In genomic region chr10:7070100-7070835, GRCm38 (mm10) we compare ENCODE assay signal across 17 mouse cellular contexts. TPM values are rescaled to one million over a fixed set of nuclear protein-coding genes. Genes with fewer than 3 reads are reported as not detected.
DNase-seq lines count a peak whose midpoint lies in the region; ATAC-seq and TF ChIP-seq lines count a peak whose summit lies in the region.
"Had no signal": no experiment of that assay in that cellular context is flagged by ENCODE, and none has a peak within 500 bp of the region (broad histone marks: within the 10 kb centered on the region; RNA-seq: fewer than 3 reads in every experiment).

No protein-coding gene starts in this region.

- no peaks in the 10 kb centered on the region for H3K36me3 ChIP-seq in forebrain, embryonic 11.5 days (ENCODE audit: control insufficient read depth, insufficient read depth, low read length)
- no peaks in the 10 kb centered on the region for H3K36me3 ChIP-seq in forebrain, embryonic 10.5 days (replicated peaks)
- no peaks in the 10 kb centered on the region for H3K36me3 ChIP-seq in hindbrain, embryonic 12.5 days
- no peaks in the 10 kb centered on the region for H3K36me3 ChIP-seq in midbrain, embryonic 13.5 days
- H3K36me3 ChIP-seq in thymus, adult 2 months (ENCODE audit: control insufficient read depth, insufficient read depth, low read length) = no peaks in the 10 kb centered on the region
- H3K36me3 ChIP-seq in heart, embryonic 10.5 days = no peaks in the 10 kb centered on the region
- H3K36me3 ChIP-seq: intestine, embryonic 15.5 days had no signal

- TF ChIP-seq CTCF in thymus, adult 2 months (IDR thresholded peaks at IDR 0.05; ENCODE audit: borderline replicate concordance, control insufficient read depth, extremely low read depth, insufficient read depth, low read length, poor library complexity) = no peak

- no peaks in the 10 kb centered on the region for H3K9me3 ChIP-seq in forebrain, embryonic 11.5 days (ENCODE audit: control insufficient read depth, low read length)
- no peaks in the 10 kb centered on the region for H3K9me3 ChIP-seq in forebrain, embryonic 10.5 days
- no peaks in the 10 kb centered on the region for H3K9me3 ChIP-seq in hindbrain, embryonic 12.5 days (replicated peaks)
- H3K9me3 ChIP-seq in midbrain, embryonic 13.5 days = no peaks in the 10 kb centered on the region
- H3K9me3 ChIP-seq in heart, embryonic 10.5 days = no peaks in the 10 kb centered on the region
- H3K9me3 ChIP-seq: intestine, embryonic 15.5 days had no signal

- H3K27me3 ChIP-seq in forebrain, embryonic 11.5 days (ENCODE audit: control insufficient read depth, insufficient read depth, low read length) = no peaks in the 10 kb centered on the region
- H3K27me3 ChIP-seq in forebrain, embryonic 10.5 days (ENCODE audit: poor library complexity, severe bottlenecking) = no peaks in the 10 kb centered on the region
- no peaks in the 10 kb centered on the region for H3K27me3 ChIP-seq in hindbrain, embryonic 12.5 days
- H3K27me3 ChIP-seq in midbrain, embryonic 13.5 days = no peaks in the 10 kb centered on the region
- H3K27me3 ChIP-seq in thymus, adult 2 months (ENCODE audit: control insufficient read depth, insufficient read depth, low read length) = no peaks in the 10 kb centered on the region
- no peaks in the 10 kb centered on the region for H3K27me3 ChIP-seq in heart, embryonic 10.5 days (ENCODE audit: insufficient read depth, poor library complexity, severe bottlenecking)
- H3K27me3 ChIP-seq: intestine, embryonic 15.5 days; megakaryocyte, embryonic 14.5 days had no signal

- H3K4me1 ChIP-seq in forebrain, embryonic 11.5 days (replicated peaks; ENCODE audit: control insufficient read depth, insufficient read depth, low read length) = 0 out of 2 replicates have a peak, but pooled peaks cover 2% of the 10 kb centered on the region
- peaks cover 10% of the 10 kb centered on the region for H3K4me1 ChIP-seq in forebrain, embryonic 10.5 days
- H3K4me1 ChIP-seq in hindbrain, embryonic 12.5 days = no peaks in the 10 kb centered on the region
- H3K4me1 ChIP-seq in midbrain, embryonic 13.5 days (replicated peaks) = no peaks in the 10 kb centered on the region
- H3K4me1 ChIP-seq in thymus, adult 2 months (replicated peaks; ENCODE audit: control insufficient read depth, insufficient read depth, low read length) = no peaks in the 10 kb centered on the region
- H3K4me1 ChIP-seq in heart, embryonic 10.5 days = no peaks in the 10 kb centered on the region
- H3K4me1 ChIP-seq: intestine, embryonic 15.5 days had no signal

- TF ChIP-seq POLR2A in thymus, adult 2 months (IDR thresholded peaks at IDR 0.05; ENCODE audit: control insufficient read depth, extremely low read depth, insufficient read depth, low read length, poor library complexity) = no peak

- H3K4me2 ChIP-seq in forebrain, embryonic 11.5 days (ENCODE audit: low read depth, low read length, severe bottlenecking) = no peak overlapping the region
- H3K4me2 ChIP-seq in hindbrain, embryonic 12.5 days (replicated peaks) = no peak overlapping the region
- H3K4me2 ChIP-seq in midbrain, embryonic 13.5 days (replicated peaks) = no peak overlapping the region
- H3K4me2 ChIP-seq: intestine, embryonic 15.5 days; lung, embryonic 14.5 days had no signal

- H3K9ac ChIP-seq in forebrain, embryonic 11.5 days (ENCODE audit: low read length) = no peak overlapping the region
- H3K9ac ChIP-seq in hindbrain, embryonic 12.5 days = no peak overlapping the region
- H3K9ac ChIP-seq in midbrain, embryonic 13.5 days (replicated peaks) = no peak overlapping the region
- H3K9ac ChIP-seq: intestine, embryonic 15.5 days; lung, embryonic 14.5 days had no signal

- no peak for DNase-seq in forebrain, embryonic 11.5 days (ENCODE audit: low spot score)
- no peak for DNase-seq in forebrain, embryonic 10.5 days (ENCODE audit: extremely low spot score, low spot score)
- peak; percentile 6 for DNase-seq in retina, postnatal 7 days (ENCODE audit: low read depth, low spot score)
- no peak for DNase-seq in thymus, adult 2 months
- no peak for DNase-seq in heart, embryonic 10.5 days (ENCODE audit: low spot score)
- DNase-seq in lung, postnatal 4 days = no peak
- DNase-seq: adrenal gland, postnatal 14 days; cerebellum, adult 9-10 months; gastrocnemius, postnatal 25 days; heart, postnatal 14 days; lung, embryonic 14.5 days; thymus, adult 18-20 months had no signal

- H3K4me3 ChIP-seq in forebrain, embryonic 11.5 days (ENCODE audit: low read depth, low read length) = no peak overlapping the region
- no peak overlapping the region for H3K4me3 ChIP-seq in forebrain, embryonic 10.5 days
- no peak overlapping the region for H3K4me3 ChIP-seq in hindbrain, embryonic 12.5 days
- no peak overlapping the region for H3K4me3 ChIP-seq in midbrain, embryonic 13.5 days (replicated peaks)
- H3K4me3 ChIP-seq in thymus, adult 2 months (ENCODE audit: control insufficient read depth, insufficient read depth, low read length) = no peak overlapping the region
- H3K4me3 ChIP-seq in heart, embryonic 10.5 days = no peak overlapping the region
- H3K4me3 ChIP-seq: intestine, embryonic 15.5 days; megakaryocyte, embryonic 14.5 days had no signal

- ATAC-seq in forebrain, embryonic 11.5 days (replicated peaks; ENCODE audit: low FRiP score) = peak; percentile 82
- ATAC-seq in hindbrain, embryonic 12.5 days (ENCODE audit: low FRiP score) = peak; percentile 46; the same call in 1 of the 2 replicates
- ATAC-seq in midbrain, embryonic 13.5 days = peak; percentile 93
- ATAC-seq: intestine, embryonic 15.5 days had no signal

- H3K27ac ChIP-seq in forebrain, embryonic 11.5 days (ENCODE audit: low read depth, low read length) = no peak overlapping the region
- no peak overlapping the region for H3K27ac ChIP-seq in forebrain, embryonic 10.5 days
- H3K27ac ChIP-seq in hindbrain, embryonic 12.5 days = no peak overlapping the region
- no peak overlapping the region for H3K27ac ChIP-seq in midbrain, embryonic 13.5 days
- no peak overlapping the region for H3K27ac ChIP-seq in thymus, adult 2 months (ENCODE audit: control insufficient read depth, insufficient read depth, low read length)
- no peak overlapping the region for H3K27ac ChIP-seq in heart, embryonic 10.5 days
- H3K27ac ChIP-seq: intestine, embryonic 15.5 days; kidney, postnatal 0 days had no signal

- WGBS in forebrain, embryonic 11.5 days = 53% methylated on average over 8 of the region's 8 CpGs
- 65% methylated on average over 8 of the region's 8 CpGs for WGBS in forebrain, embryonic 10.5 days
- WGBS in hindbrain, embryonic 12.5 days = 72% methylated on average over 8 of the region's 8 CpGs
- 39% methylated on average over 8 of the region's 8 CpGs for WGBS in midbrain, embryonic 13.5 days
- 86% methylated on average over 8 of the region's 8 CpGs for WGBS in thymus, adult 2 months
- WGBS in heart, embryonic 10.5 days = 66% methylated on average over 8 of the region's 8 CpGs

RNA-seq across cellular contexts. Expression of gene Ipcef1, which starts 18.0 kb away (rescaled TPM):
- 0.60 and 0.83 TPM in 2 replicates for polyA plus RNA-seq in forebrain, embryonic 11.5 days (2014; fragmentation: Nextera tagmentation; extraction: Ambion mirVana)
- polyA plus RNA-seq in forebrain, embryonic 10.5 days (2016; fragmentation: Nextera tagmentation; extraction: Ambion mirVana) = 0.26 and 0.42 TPM in 2 replicates
- 0.48 TPM in 2 replicates for polyA plus RNA-seq in hindbrain, embryonic 12.5 days (2016; fragmentation: Nextera tagmentation; extraction: Ambion mirVana)
- 0.70 and 0.94 TPM in 2 replicates for polyA plus RNA-seq in midbrain, embryonic 13.5 days (2015; fragmentation: Nextera tagmentation; extraction: Ambion mirVana)
- polyA plus RNA-seq in thymus, adult 2 months (2012; rRNA removed) = 6.5 and 7.6 TPM in 2 replicates
- 0.02 and 0.25 TPM in 2 replicates for polyA plus RNA-seq in heart, embryonic 10.5 days (2016; fragmentation: Nextera tagmentation; extraction: Ambion mirVana)
